Mouse (Mus musculus): ENCODE measurements around the gene Fam160a1. TPM values are rescaled to one million over a fixed set of nuclear protein-coding genes. Genes with fewer than 3 reads are reported as not detected.

Fam160a1 gene
- total RNA-seq, 2 experiments from 2014 or later = 3.6 to 5.2 TPM

DNA sequence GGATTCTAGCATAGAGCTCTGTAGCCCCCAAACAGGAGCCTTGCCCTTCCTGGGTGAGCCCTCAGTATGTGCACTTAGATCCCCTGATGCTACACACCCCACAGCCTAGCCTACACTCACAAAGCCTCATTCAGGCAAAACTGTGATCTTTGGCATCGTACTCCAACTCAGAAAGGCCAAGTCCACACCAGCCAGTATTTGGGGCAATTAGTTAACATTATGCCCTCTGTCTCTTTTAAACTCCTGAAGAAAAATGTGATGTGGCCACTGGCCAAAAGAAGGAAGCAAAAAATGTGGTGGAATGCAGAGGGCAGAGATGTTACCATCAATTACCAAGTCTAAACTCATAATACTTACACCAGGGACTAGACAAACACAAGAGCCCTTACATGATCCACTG lies 14.7 kb upstream of the Fam160a1 start:
- no peak for DNase-seq (ENCODE audit: low spot score in 2 of 2)
- intact Hi-C loops (cut with DNase I) = no loop called here

- no peak for DNase-seq (ENCODE audit: low spot score in 2 of 2)
- intact Hi-C loops (cut with DNase I) = no loop called here
Measured at GRCm38 (mm10) chr3:85829047-85829446, 12.0 kb upstream of the Fam160a1 start.

DNA sequence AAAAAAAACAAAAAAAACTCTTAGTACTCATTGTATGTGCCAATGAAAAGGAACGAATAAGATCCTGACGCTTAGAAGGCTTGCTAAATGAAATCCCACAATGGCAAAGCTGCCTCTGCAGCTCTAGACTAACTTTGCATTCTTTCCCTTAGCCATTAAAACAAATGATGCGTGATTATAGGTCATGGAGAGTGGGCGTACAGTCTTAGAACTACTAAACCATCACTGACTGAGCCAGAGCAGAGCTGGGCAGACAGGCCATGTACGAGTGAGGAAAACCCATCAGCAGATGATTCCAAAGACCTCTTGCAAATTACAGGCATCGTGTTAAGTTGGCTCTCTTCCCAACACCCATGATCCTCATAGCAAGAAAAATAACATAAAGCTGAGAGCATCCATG lies 10.7 kb upstream of the Fam160a1 start:
- DNase-seq (ENCODE audit: low spot score in 2 of 2) = no peak
- intact Hi-C loops (cut with DNase I) = no loop called here

DNA sequence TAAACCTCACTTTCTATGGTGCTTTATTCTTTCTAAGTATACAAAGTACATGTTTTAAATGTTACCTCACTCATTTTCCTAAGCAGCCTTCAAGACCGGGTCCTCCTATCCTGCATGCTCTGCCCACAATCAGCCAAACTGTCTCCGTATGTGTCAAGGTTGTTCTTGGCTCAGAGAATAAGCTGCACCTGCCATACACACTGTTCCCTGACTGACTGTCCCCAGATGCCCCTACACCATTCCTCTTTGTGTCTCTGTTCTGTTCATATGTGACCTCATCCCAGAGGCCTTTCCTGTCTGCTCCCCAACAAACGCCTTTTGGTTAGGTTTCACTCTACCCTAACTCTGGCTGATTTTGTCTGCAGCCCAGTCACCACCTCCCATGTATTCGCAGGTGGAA lies 10.2 kb upstream of the Fam160a1 start:
- no peak for DNase-seq (ENCODE audit: low spot score in 2 of 2)
- intact Hi-C loops (cut with DNase I) = no loop called here

DNA sequence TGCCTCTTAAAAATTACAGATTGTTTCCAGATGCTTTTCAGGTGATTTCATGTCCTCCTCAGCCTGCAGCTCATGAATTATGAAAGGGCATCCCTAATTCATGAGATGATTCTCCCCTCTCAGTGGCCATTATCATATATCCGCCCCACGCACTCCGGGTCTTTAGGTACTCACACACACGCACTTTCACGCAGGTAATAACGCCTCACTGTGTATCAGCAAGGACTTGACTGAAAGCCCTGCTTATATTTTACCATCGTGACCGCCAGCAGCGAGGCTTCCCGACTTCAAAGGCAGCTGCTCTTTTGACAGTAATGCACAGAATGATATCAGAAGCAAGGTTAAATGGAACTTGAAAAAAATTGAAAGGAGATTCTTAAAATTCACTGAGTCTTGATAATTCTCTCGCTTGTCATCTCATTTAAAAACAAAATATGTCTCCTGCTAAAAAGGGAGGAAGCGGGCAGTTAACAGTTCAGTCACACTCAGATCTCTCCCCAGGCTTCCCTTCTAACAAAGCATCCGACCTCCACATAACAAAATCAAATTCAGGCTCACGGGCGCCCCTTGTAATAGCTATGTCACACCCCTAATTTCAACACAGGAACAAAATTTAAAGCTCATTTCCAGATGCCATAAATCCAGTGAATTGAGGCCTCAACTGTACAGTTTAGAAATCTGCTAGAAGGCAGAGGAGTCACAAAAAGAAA lies 3.9 kb upstream of the Fam160a1 start:
- DNase-seq (ENCODE audit: low spot score in 2 of 2) = no peak
- intact Hi-C loops (cut with DNase I) = no loop called here

- intact Hi-C loops (cut with DNase I) = no loop called here
- no peak for DNase-seq (ENCODE audit: low spot score in 2 of 2)
Measured at GRCm38 (mm10) chr3:85819319-85819718, 2.2 kb upstream of the Fam160a1 start.

DNA sequence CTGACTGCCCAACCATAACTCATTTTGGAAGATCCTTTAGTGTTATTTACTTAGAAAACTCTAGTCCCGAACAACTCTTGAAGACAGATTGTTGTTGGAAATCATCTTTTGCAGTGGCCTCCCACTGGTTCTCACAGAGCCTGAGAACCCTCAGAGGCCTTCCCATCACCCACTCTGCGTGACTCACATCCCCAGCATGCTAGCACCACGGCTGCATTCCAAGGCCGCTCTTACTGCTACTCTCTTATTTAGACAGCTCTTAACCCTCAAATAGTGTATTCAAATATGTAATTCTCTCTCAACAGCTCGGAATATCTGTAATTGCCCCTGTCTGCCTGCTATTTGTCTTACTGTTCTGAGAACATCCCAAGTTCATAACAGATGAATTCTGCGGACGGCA lies 2.9 kb downstream of the Fam160a1 start:
- peak; percentile 48 to 85 for DNase-seq (ENCODE audit: low spot score in 2 of 2)
- intact Hi-C loops (cut with DNase I) = no loop called here

DNA sequence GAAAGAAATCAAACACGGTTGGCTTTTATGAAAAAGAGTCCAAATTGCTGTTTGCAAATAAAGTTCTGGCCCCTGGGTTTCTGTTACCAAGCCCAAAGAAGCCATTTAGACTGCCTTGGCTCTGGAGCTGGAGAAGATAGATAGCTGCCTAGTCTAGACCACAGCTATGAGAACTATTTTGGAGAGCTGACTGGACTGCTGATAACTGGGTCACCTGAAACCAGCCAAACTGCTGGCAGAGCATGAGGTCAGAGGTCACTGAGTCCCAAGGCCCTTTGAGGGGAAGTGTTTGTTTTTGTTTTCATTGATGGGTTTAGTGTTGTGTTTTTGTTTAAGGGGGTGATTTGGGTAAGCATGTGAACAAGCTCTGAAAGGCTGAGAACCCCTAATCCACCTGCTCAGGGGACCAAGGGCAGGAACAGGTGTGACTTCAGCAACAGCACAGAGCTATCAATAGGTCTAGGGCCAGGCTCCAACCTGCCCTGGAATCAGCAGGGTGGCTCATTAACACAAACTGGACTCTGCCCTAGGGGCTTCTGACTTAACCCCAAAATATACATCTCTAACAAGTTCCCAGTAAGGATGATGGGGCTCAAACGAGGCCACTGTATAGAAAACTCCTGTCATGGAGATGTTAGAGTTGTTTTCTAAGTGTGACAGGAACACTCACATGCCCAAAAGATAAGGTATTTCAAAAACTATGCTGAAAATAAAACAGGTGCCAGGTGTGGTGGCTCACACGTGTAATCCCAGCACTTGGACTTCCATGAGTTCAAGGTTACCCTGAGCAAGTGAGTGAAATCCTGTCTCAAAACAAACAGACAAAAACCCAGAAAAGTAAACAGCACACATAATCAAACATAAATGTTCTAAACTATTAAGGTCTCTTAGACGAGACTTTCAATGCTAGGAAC lies 3.7 kb downstream of the Fam160a1 start:
- intact Hi-C loops (cut with DNase I) = no loop called here
- no peak for DNase-seq (ENCODE audit: low spot score in 2 of 2)

DNA sequence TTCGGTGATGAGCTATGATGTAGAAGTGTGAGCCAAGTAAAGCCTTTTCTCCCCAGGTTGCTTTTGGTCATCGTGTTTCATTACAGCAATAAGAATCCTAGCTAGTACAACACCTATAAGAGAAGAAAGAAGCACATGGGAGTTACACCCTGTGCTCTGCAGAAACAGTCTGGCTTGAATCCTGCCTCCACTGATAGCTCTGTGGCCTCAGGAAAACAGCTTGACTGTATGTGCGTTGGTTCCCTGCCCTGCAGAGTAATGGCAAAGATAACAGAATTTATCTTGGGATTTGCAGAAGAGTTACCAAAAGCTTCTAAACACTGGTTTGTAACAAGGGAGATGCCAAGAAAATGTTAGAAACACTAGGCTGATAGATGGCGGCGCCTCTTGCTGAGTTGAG lies 5.1 kb downstream of the Fam160a1 start:
- DNase-seq (ENCODE audit: low spot score in 2 of 2) = no peak
- intact Hi-C loops (cut with DNase I) = no loop called here

- DNase-seq (ENCODE audit: low spot score in 2 of 2) = no peak
- intact Hi-C loops (cut with DNase I) = no loop called here
Measured at GRCm38 (mm10) chr3:85793166-85793565, 23.9 kb downstream of the Fam160a1 start.

- intact Hi-C loops (cut with DNase I) = no loop called here
Measured at GRCm38 (mm10) chr3:85789748-85790147, 27.3 kb downstream of the Fam160a1 start.

DNA sequence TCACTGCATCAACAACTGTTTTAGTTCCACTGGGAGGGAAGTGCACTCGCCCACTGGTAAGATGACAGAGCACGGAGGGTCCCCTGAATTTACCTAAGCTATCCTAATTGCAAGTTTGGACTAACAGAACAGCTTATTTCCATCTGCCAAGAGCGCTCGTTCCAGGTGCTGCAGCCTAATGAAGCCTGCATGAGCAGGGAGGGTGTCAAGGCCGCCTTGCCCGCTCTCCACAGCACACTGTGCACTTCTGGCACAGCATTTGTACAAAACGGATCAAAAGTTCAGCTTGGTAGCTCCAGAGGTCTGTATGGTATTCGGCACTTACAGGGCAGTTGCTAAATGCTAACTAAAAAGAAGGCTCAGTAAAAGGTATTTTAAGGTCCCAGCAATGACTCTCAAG lies 30.6 kb downstream of the Fam160a1 start:
- intact Hi-C loops (cut with DNase I) = no loop called here
- DNase-seq (ENCODE audit: low spot score in 2 of 2) = no peak

More at GRCm38 (mm10) chr3:85789748-85790147, 27.3 kb downstream of the Fam160a1 start:
- DNase-seq (ENCODE audit: low spot score in 2 of 2) = no peak

GRCm38 (mm10) chr3:85780906-85781305 lies 36.2 kb downstream of the Fam160a1 start:
- peak in 1 of 2 experiments; percentile 9 for DNase-seq (ENCODE audit: low spot score in 2 of 2)
- intact Hi-C loops (cut with DNase I) = no loop called here

GRCm38 (mm10) chr3:85780332-85780731 lies 36.8 kb downstream of the Fam160a1 start:
- intact Hi-C loops (cut with DNase I) = no loop called here

GRCm38 (mm10) chr3:85777841-85778240 lies 39.2 kb downstream of the Fam160a1 start:
- no peak for DNase-seq (ENCODE audit: low spot score in 2 of 2)
- intact Hi-C loops (cut with DNase I) = no loop called here

More at GRCm38 (mm10) chr3:85780332-85780731, 36.8 kb downstream of the Fam160a1 start:
- DNase-seq (ENCODE audit: low spot score in 2 of 2) = no peak

GRCm38 (mm10) chr3:85777356-85777755 lies 39.7 kb downstream of the Fam160a1 start:
- DNase-seq (ENCODE audit: low spot score in 2 of 2) = no peak
- intact Hi-C loops (cut with DNase I) = no loop called here

DNA sequence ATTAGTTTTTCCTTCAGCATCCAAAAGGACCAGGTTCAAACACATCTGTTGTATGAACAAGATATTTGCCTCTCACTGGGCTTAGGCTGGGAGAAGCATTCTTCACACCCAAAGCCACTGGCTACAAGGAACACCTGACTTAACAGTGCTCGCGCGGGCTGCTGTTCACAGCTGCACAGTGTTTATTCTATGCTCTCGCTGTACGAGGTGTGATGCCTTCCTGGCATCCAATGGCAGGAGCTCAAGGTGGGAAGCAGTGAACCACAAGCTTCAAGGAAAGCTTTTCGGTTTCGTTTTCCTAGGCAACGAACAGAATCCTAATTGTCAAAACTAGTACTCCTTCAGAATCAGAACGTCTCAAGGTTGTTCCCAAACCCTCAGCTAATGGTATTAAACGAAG lies 40.4 kb downstream of the Fam160a1 start:
- intact Hi-C loops (cut with DNase I) = no loop called here
- DNase-seq (ENCODE audit: low spot score in 2 of 2) = no peak

- DNase-seq (ENCODE audit: low spot score in 2 of 2) = no peak
- intact Hi-C loops (cut with DNase I) = no loop called here
Measured at GRCm38 (mm10) chr3:85776126-85776525, 41.0 kb downstream of the Fam160a1 start.

DNA sequence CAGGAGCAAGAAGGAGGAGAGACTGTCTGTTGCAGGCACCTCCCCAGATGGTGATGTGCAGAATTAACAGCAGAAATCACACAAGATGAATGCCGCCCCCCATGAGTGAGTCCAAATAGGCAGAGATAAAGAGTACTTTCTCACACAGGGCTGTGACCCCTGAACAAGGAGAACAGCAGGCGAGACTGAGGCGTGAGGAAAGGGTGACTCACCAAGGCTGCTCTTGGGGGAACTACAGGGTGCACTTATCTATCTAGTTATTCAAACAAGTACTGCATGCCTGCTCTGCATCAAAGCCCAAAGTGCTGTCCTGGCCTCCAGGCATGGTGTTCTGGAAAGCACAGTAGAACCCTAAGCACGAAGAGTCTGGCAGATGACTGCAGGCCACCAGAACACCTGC lies 43.2 kb downstream of the Fam160a1 start:
- intact Hi-C loops (cut with DNase I) = no loop called here
- DNase-seq (ENCODE audit: low spot score in 2 of 2) = no peak

DNA sequence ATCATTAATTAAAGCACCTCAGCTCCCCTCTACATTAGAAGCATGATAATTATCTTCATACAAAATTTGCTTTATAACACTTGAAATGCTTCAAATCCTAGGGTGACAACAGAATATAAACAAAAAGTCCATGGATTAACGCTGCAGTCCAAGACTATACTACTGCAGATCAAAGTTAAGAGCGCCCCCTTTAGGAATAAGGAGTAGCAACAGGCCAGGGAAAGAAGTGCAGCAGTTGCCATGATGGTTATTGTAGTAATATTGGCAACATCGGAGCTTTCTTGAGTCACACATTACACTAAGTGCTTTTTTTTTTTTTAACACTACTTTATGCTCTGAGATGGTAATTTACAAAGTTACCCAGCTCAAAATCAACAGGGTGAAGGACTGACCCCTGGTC lies 43.7 kb downstream of the Fam160a1 start:
- intact Hi-C loops (cut with DNase I) = no loop called here

DNA sequence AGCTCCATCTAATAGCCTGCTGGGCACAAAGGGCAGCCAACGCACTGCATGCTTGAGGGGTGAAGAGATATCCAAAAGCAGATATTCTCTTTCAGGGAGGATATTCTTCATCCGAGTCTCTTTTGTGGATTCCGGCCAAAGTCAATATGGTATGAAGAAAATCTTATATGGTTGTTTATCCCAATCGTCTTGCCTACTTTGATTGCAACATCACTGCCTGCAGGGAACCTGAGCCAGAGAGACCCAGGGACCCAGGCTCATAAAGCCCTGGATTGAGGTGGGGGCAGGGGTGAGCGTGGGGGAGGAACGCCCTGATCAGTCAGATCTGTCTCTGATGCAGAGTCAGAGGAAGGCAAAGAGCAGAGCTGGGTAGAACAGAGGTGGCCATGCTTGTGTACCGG lies 52.2 kb downstream of the Fam160a1 start:
- intact Hi-C loops (cut with DNase I) = no loop called here
- DNase-seq (ENCODE audit: low spot score in 2 of 2) = no peak

More for the DNA sequence above, 43.7 kb downstream of the Fam160a1 start:
- peak in 1 of 2 experiments; percentile 14 for DNase-seq (ENCODE audit: low spot score in 2 of 2)

Measured in left cerebral cortex, postnatal 25 days (tissue).